Mouse (Mus musculus): ENCODE measurements around the gene Dock8. TPM values are rescaled to one million over a fixed set of nuclear protein-coding genes. Genes with fewer than 3 reads are reported as not detected.

The Dock8 gene
- total and polyA plus RNA-seq, 3 experiments: 16.1 to 30.1 TPM; not detected in 1

GRCm38 (mm10) chr19:25116981-25117380, 117.6 kb downstream of the Dock8 start:
- Histone ChIP-seq H3K4me1 (ENCODE audit: control insufficient read depth in 1 of 2, insufficient read depth in 2 of 2, low read length in 2 of 2) (no peaks in the 10 kb centered on the region), H3K9me3 (replicated peaks; ENCODE audit: insufficient read depth, low read length) (no peaks in the 10 kb centered on the region), H3K27me3 (ENCODE audit: control insufficient read depth in 1 of 2, insufficient read depth in 2 of 2, low read length in 2 of 2) (no peaks in the 10 kb centered on the region), H3K79me2 (ENCODE audit: control insufficient read depth, insufficient read depth, low read length, poor library complexity) (no peaks in the 10 kb centered on the region), H3K36me3 (ENCODE audit: control insufficient read depth in 1 of 2, insufficient read depth in 2 of 2, low read length in 2 of 2) (peaks cover 0 to 17% of the 10 kb centered on the region in 2 experiments; a peak in 2 of 4 replicates), H3K9ac (ENCODE audit: control insufficient read depth, low read depth, low read length, poor library complexity, severe bottlenecking) (no peak overlapping the region), H3K27ac (ENCODE audit: control insufficient read depth, low read depth, low read length) (no peak overlapping the region), H3K4me3 (ENCODE audit: control insufficient read depth in 1 of 2, insufficient read depth in 1 of 2, low read depth in 2 of 2, low read length in 2 of 2) (no peak overlapping the region)
- TF ChIP-seq UBTF (IDR thresholded peaks at IDR 0.05; ENCODE audit: borderline replicate concordance, insufficient read depth, low read depth, low read length) (no peak), KAT2A (conservative IDR thresholded peaks at IDR 0.05; ENCODE audit: low read depth, low read length) (no peak), POLR2A (IDR thresholded peaks at IDR 0.05; ENCODE audit: control insufficient read depth in 1 of 2, insufficient read depth in 1 of 2, low read depth in 1 of 2, low read length in 2 of 2, poor library complexity in 1 of 2) (no peak), NRF1 (IDR thresholded peaks at IDR 0.05; ENCODE audit: insufficient read depth, low read depth, low read length, poor library complexity, severe bottlenecking) (no peak), USF2 (IDR thresholded peaks at IDR 0.05; ENCODE audit: borderline replicate concordance in 1 of 2, insufficient read depth in 1 of 2, low read depth in 1 of 2, low read length in 2 of 2) (no peak), TCF12 (IDR thresholded peaks at IDR 0.05; ENCODE audit: low read depth, low read length) (no peak), CTCF (IDR thresholded peaks at IDR 0.05 in 2 of 3, conservative IDR thresholded peaks at IDR 0.05 in 1 of 3; ENCODE audit: control insufficient read depth in 1 of 3, insufficient read depth in 1 of 3, low read depth in 2 of 3, low read length in 3 of 3, poor library complexity in 1 of 3, severe bottlenecking in 1 of 3) (no peak), GABPA (IDR thresholded peaks at IDR 0.05; ENCODE audit: low read depth, low read length) (no peak), RAD21 (IDR thresholded peaks at IDR 0.05; ENCODE audit: low read depth, low read length) (no peak), MEF2A (IDR thresholded peaks at IDR 0.05; ENCODE audit: extremely low read depth, insufficient replicate concordance, low read depth, low read length, poor library complexity, severe bottlenecking) (no peak), ZKSCAN1 (IDR thresholded peaks at IDR 0.05; ENCODE audit: low read depth, low read length) (no peak), SIN3A (IDR thresholded peaks at IDR 0.05; ENCODE audit: low read length) (no peak), BHLHE40 (IDR thresholded peaks at IDR 0.05; ENCODE audit: borderline replicate concordance, low read depth, low read length) (no peak), MYC (IDR thresholded peaks at IDR 0.05; ENCODE audit: low read depth, low read length) (no peak), ZMIZ1 (IDR thresholded peaks at IDR 0.05; ENCODE audit: low read depth, low read length) (no peak), RCOR1 (IDR thresholded peaks at IDR 0.05; ENCODE audit: low read depth, low read length) (no peak), EP300 (IDR thresholded peaks at IDR 0.05; ENCODE audit: low read depth in 1 of 2, low read length in 2 of 2) (no peak), E2F4 (IDR thresholded peaks at IDR 0.05; ENCODE audit: borderline replicate concordance, low read depth, low read length) (no peak), USF1 (IDR thresholded peaks at IDR 0.05; ENCODE audit: low read depth, low read length) (no peak), GATA1 (IDR thresholded peaks at IDR 0.05; ENCODE audit: low read depth, low read length) (no peak)
- no peak for DNase-seq (ENCODE audit: low read depth, low spot score)

GRCm38 (mm10) chr19:25122417-25122816, 123.1 kb downstream of the Dock8 start:
- Histone ChIP-seq H3K79me2 (ENCODE audit: control insufficient read depth, insufficient read depth, low read length, poor library complexity) (no peaks in the 10 kb centered on the region), H3K36me3 (ENCODE audit: control insufficient read depth in 1 of 2, insufficient read depth in 2 of 2, low read length in 2 of 2) (peaks cover 0 to 33% of the 10 kb centered on the region in 2 experiments; a peak in 2 of 4 replicates), H3K4me3 (ENCODE audit: control insufficient read depth in 1 of 2, insufficient read depth in 1 of 2, low read depth in 2 of 2, low read length in 2 of 2) (no peak overlapping the region), H3K27me3 (ENCODE audit: control insufficient read depth in 1 of 2, insufficient read depth in 2 of 2, low read length in 2 of 2) (no peaks in the 10 kb centered on the region), H3K9me3 (replicated peaks; ENCODE audit: insufficient read depth, low read length) (no peaks in the 10 kb centered on the region), H3K27ac (ENCODE audit: control insufficient read depth, low read depth, low read length) (no peak overlapping the region), H3K9ac (ENCODE audit: control insufficient read depth, low read depth, low read length, poor library complexity, severe bottlenecking) (no peak overlapping the region), H3K4me1 (ENCODE audit: control insufficient read depth in 1 of 2, insufficient read depth in 2 of 2, low read length in 2 of 2) (no peaks in the 10 kb centered on the region)
- no peak for DNase-seq (ENCODE audit: low read depth, low spot score)
- TF ChIP-seq ZNF384 (IDR thresholded peaks at IDR 0.05; ENCODE audit: low read depth, low read length) (no peak), CHD2 (IDR thresholded peaks at IDR 0.05; ENCODE audit: low read length) (no peak), RAD21 (IDR thresholded peaks at IDR 0.05; ENCODE audit: low read depth, low read length) (no peak), MYB (IDR thresholded peaks at IDR 0.05; ENCODE audit: low read depth, low read length) (no peak), MAZ (IDR thresholded peaks at IDR 0.05; ENCODE audit: low read depth, low read length) (no peak), MYC (IDR thresholded peaks at IDR 0.05; ENCODE audit: low read depth, low read length) (no peak), ZC3H11A (IDR thresholded peaks at IDR 0.05; ENCODE audit: low read depth, low read length) (no peak), SMC3 (IDR thresholded peaks at IDR 0.05; ENCODE audit: low read depth, low read length) (no peak)

All from MEL (cell line).